Mouse (Mus musculus) thymus, postnatal 0 days (tissue): ENCODE measurements around the gene Pgghg. TPM values are rescaled to one million over a fixed set of nuclear protein-coding genes. Genes with fewer than 3 reads are reported as not detected.

Experiments
- DNase-seq: peaks from one replicate; pipeline ENCODE4 v3.0.0-alpha.2; 2015; ENCODE audit warnings: low spot score
- polyA plus RNA-seq: library from polyadenylated mRNA; unstranded; fragments of >200 nt; fragmentation: Nextera tagmentation; extraction: Ambion mirVana; gene quantifications from 2 replicates; pipeline ENCODE4 v1.2.1, GENCODE M21; 2015

The Pgghg gene
- polyA plus RNA-seq, 1 experiment from 2014 or later = 15.5 TPM

GRCm38 (mm10) chr7:140987182-140988138 lies 46.3 kb downstream of the Pgghg start:
- DNase-seq = no peak

- DNase-seq = no peak
These were observed 47.8 kb downstream of the Pgghg start for GRCm38 (mm10) chr7:140989022-140989421.

- no peak for DNase-seq
These were observed 49.0 kb downstream of the Pgghg start for GRCm38 (mm10) chr7:140990185-140990584.

GRCm38 (mm10) chr7:140990622-140991021 lies 49.4 kb downstream of the Pgghg start:
- no peak for DNase-seq

- DNase-seq = no peak
These were observed 50.0 kb downstream of the Pgghg start for GRCm38 (mm10) chr7:140991117-140991689.

Other genes with a start within 250 kb of the Pgghg start
- gene Olfr541, start 244.1 kb upstream of the Pgghg start, polyA plus RNA-seq = not detected in 2 replicates
- 0.13 and 0.18 TPM in 2 replicates for gene Cyp2e1, start 177.7 kb upstream of the Pgghg start, polyA plus RNA-seq
- gene Syce1, start 153.5 kb upstream of the Pgghg start, polyA plus RNA-seq = 0.61 and 0.84 TPM in 2 replicates
- gene Zfp941, start 119.2 kb upstream of the Pgghg start, polyA plus RNA-seq = 0.49 and 0.57 TPM in 2 replicates
- 3.6 and 4.0 TPM in 2 replicates for gene Urah, start 106.4 kb upstream of the Pgghg start, polyA plus RNA-seq
- 2.0 and 2.2 TPM in 2 replicates for gene Scgb1c1, start 95.8 kb upstream of the Pgghg start, polyA plus RNA-seq
- not detected in 2 replicates for gene Odf3, start 93.6 kb upstream of the Pgghg start, polyA plus RNA-seq
- gene Gm45785, start 85.1 kb upstream of the Pgghg start, polyA plus RNA-seq = not detected in 2 replicates
- 70.6 and 78.5 TPM in 2 replicates for gene Ric8a, start 84.4 kb upstream of the Pgghg start, polyA plus RNA-seq
- gene Bet1l, start 83.8 kb upstream of the Pgghg start, polyA plus RNA-seq = 42.8 and 52.4 TPM in 2 replicates
- 274 and 296 TPM in 2 replicates for gene Psmd13, start 59.4 kb upstream of the Pgghg start, polyA plus RNA-seq
- 17.5 and 19.4 TPM in 2 replicates for gene Sirt3, start 59.1 kb upstream of the Pgghg start, polyA plus RNA-seq
- 1.9 and 3.2 TPM in 2 replicates for gene Cox8b, start 40.9 kb upstream of the Pgghg start, polyA plus RNA-seq
- gene Nlrp6, start 20.5 kb upstream of the Pgghg start, polyA plus RNA-seq = 0.74 and 0.81 TPM in 2 replicates
- 0.39 and 0.63 TPM in 2 replicates for gene Ifitm5, start 8.9 kb downstream of the Pgghg start, polyA plus RNA-seq
- not detected in 2 replicates for gene Gm45717, start 14.5 kb downstream of the Pgghg start, polyA plus RNA-seq
- 443 and 459 TPM in 2 replicates for gene Ifitm2, start 14.6 kb downstream of the Pgghg start, polyA plus RNA-seq
- 109 and 131 TPM in 2 replicates for gene Ifitm1, start 25.8 kb downstream of the Pgghg start, polyA plus RNA-seq
- gene Ifitm3, start 69.4 kb downstream of the Pgghg start, polyA plus RNA-seq = 987 and 1,033 TPM in 2 replicates
- gene Ifitm6, start 76.5 kb downstream of the Pgghg start, polyA plus RNA-seq = 0.73 and 0.95 TPM in 2 replicates
- gene Gm17387, start 87.7 kb downstream of the Pgghg start, polyA plus RNA-seq = not detected in 2 replicates
- gene B4galnt4, start 119.7 kb downstream of the Pgghg start, polyA plus RNA-seq = 2.0 and 2.5 TPM in 2 replicates
- gene Pkp3, start 136.8 kb downstream of the Pgghg start, polyA plus RNA-seq = 45.1 and 47.8 TPM in 2 replicates
- gene Sigirr, start 159.2 kb downstream of the Pgghg start, polyA plus RNA-seq = 45.9 and 51.9 TPM in 2 replicates
- 0.18 and 0.33 TPM in 2 replicates for gene Ano9, start 176.4 kb downstream of the Pgghg start, polyA plus RNA-seq
- gene Ptdss2, start 181.0 kb downstream of the Pgghg start, polyA plus RNA-seq = 25.5 and 28.8 TPM in 2 replicates
- gene Rnh1, start 231.5 kb downstream of the Pgghg start, polyA plus RNA-seq = 71.2 and 72.2 TPM in 2 replicates